Mouse (Mus musculus): Measurements from ENCODE around the gene Myl7. TPM values are rescaled to one million over a fixed set of nuclear protein-coding genes. Genes with fewer than 3 reads are reported as not detected.
"Not testable (repeated sequence)": the region's sequence is repeated elsewhere in the genome, so short reads cannot be mapped to it uniquely, and the experiment has no call there.

The Myl7 gene
- total RNA-seq, 2 experiments from 2014 or later = not detected

DNA sequence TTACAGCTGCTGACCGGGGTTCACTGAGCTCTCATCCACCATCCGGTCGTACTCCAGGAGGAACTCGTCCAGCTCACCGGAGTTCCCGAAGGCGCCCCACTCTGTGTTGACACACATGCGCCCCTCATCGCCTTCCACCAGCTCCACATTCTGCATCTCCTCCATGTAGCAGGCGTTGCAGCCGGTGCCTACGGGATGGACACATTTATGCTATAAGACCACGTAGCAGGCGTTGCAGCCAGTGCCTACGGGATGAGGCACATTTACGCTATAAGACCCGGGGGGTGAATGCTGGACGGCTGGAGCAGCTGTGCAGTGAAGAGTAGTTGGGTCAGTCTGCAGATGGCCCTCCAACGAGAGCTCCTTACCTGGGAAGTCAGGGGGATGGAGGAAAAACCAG is 5.8 kb upstream of the Myl7 start:
- no peak for DNase-seq (ENCODE audit: low spot score in 2 of 2)

DNA sequence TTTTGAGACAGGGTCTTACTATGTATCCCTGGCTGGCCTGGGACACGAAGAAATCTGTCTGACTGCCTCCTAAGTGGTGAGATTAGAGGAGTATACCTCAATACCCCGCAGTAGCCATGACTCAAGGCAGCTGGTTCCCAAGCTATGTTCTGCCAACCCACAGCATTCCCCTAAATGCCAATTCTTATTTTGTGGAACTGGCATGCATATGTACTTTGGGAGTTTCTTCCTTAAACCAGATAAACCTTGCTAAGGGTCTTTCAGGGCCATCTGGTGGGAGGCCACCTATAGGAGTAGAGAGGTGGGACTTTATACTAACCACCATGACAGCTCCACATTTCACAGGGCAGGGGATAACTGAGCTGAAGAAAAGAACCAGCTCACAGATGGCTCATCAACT is 5.3 kb upstream of the Myl7 start:
- no peak for DNase-seq (ENCODE audit: low spot score in 2 of 2)

DNA sequence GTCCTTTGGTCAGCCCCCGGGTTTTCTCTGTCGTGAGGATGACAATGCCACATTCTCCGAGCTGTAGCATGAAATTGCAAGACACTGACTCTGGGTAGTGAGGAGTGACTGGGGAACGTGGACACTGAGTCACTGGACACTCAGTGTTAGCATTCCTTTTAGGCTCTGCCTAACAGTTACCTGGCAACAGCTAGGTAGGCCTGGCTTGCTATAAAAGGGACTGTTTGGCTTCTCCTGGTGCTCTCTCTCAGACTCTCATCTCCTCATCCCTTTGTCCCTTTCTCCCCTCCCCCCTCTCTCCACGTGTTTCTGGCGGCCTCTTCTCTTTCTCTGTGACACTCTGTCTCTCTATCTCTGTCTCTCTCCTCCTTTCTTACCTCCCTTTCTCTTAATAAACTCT is 3.8 kb upstream of the Myl7 start:
- no peak for DNase-seq (ENCODE audit: low spot score in 2 of 2)

DNA sequence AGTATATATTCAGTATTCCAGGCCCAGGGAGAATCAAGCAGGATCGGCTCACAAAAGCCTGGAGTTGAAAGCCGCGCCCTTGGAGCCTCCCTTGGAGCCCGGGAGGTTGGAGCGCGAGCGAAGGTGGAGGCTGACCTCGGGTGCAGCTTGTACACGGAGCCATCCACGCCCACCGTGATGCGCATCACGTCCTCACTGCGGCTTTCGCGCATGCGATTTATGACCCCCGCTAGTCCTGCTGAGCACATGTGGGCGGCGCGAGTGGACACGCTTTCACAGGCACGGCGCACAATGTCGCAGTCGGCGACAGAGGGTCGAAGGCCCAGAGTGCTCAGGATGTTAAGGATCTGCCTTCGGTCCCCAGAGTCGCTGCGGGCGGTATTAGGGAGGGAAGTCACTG is 3.4 kb upstream of the Myl7 start:
- DNase-seq (ENCODE audit: low spot score in 2 of 2) = peak in 1 of 2 experiments; percentile 55

DNA sequence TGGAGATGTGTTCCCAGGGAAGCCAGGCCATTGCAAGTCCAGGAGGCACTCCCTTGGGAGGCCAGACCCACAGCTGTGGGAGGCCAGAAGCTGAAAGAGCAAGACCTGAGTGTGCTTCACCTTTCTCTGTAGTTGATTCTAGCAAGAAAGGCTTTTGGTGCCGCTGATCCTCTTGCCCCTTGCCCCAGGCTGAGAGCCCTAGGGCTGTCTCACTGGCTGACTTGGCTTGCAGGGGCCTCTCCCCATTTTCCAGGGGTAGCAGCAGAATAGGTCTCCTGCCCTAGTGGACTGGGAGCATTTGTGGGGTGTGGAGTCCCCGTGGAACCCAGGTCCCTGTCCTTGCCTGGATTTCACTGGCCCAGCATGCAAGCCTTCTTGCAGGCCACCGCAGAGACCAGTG is 2.7 kb upstream of the Myl7 start:
- DNase-seq (ENCODE audit: low spot score in 2 of 2) = no peak

DNA sequence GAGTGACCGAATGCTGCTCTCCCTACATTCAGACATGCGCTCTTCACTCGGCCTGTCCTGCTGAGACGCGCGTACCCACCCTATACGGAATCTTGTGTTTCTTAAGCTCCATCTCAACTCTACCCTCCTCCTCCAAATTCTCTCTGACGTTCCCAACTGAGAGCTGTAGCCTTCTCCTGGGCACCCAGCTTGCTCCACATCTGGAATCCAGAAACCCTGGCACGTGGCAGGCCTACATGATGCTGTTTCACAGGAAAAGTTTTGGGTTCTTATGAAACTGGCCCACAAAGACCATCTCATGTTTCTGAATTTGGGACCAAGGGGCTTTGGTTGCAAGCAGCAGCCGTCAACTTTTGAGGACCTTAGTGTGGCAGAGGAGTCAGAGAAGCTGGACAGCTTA is 704 bp upstream of the Myl7 start:
- no peak for DNase-seq (ENCODE audit: low spot score in 2 of 2)

DNA sequence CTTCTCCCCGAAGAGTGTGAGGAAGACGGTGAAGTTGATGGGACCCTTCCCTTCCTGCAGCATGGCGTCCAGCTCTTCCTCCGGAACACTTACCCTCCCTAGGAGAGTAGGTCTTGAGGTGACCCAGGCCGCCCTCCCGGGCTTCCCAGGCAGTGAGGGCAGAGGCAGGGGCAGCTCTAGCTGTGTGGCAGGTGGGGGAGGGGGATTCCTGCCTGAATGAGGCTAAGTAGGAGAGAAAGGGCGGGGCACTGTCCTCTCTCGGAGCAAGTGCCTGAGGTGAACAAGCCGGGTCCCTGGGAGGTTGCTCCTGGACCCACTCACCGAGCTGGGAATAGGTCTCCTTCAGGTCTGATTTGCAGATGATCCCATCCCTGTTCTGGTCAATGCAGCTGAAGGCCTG is 743 bp downstream of the Myl7 start:
- no peak for DNase-seq (ENCODE audit: low spot score in 2 of 2)

DNA sequence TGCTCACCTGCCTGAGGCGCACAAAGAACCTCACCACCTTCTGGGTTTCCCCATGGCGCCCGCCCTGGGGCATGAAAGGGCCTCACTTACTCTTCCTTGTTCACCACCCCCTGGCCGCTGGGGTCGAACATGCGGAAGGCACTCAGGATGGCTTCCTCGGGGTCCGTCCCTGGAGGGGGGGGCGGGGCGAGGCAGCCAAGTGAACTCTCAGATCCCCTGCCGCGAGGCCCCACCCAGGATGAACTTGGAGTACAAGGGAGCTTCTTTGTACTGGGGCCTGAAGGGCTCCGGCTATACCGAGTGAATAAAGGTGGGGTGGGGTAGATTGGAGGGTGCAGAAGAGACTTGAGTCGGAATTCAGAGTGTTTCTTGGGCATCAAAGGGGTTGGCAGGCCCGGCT is 1.4 kb downstream of the Myl7 start:
- DNase-seq (ENCODE audit: low spot score in 2 of 2) = no peak

DNA sequence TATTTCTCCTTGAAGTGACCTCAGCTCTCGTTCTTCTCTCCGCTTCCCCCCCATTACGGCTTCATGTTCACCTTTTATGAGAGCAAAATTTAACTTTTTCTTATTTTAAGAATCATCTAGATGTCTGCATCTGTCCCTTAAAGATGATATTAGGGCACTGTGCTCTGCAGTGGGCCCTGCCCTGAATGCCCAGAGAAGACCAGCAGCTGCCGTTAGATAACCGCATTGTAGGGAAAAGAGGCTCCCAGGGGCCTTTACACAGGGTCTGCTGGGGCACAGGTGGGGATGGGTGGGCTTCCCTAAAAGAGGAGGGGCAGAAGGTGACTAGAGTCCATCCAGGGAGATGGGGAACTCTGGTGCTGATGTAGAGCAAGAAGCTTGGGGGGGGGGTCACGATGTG is 4.8 kb downstream of the Myl7 start:
- DNase-seq (ENCODE audit: low spot score in 2 of 2) = no peak

DNA sequence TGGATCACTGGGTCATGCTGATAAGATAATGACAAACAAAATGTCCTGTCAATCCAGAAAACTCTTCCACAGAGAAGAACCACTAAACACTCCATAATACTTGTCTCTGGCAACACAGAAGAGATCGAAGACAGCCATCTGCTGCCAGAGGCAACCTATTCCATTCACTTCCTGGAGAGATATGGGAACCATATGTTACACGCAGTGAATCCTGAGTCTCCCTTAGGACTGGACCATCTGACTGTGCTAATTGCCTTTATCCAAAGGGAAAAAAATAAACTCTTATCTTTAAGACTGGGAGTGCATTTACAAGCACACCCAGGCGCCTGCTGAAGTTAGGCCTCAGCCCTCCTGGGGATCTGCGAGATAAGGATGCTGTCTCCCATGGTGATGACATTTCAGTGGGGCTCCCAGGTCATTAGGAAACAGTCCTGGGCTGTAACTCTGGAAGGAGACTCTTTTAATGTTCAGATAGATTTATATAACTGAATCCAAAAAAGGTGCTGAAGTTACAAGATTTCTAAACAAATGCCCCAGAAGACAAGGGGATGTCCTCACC is 5.7 kb downstream of the Myl7 start:
- no peak for DNase-seq (ENCODE audit: low spot score in 2 of 2)

DNA sequence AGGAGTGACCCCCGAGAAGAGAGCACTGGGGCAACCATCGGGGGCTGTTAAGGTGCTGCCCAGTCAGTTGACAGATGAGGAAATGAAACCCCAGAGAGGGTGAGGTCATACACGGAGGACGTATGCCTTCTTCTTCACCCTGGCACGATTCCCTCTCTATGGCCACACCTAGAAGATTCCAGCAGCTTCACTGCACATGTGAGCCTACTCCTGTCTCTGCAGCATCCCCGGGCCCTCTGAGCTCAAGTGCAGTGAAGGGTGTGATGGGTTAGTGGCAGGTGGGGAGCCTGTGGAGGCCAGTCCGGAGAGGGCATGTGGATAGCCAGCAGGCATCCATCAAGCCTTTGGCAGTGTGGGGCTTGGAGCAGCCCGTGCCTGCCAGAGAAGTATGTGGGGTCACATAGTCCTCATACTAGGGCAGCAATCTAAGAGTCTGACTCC is 6.4 kb downstream of the Myl7 start:
- peak in 1 of 2 experiments; percentile 54 for DNase-seq (ENCODE audit: low spot score in 2 of 2)

DNA sequence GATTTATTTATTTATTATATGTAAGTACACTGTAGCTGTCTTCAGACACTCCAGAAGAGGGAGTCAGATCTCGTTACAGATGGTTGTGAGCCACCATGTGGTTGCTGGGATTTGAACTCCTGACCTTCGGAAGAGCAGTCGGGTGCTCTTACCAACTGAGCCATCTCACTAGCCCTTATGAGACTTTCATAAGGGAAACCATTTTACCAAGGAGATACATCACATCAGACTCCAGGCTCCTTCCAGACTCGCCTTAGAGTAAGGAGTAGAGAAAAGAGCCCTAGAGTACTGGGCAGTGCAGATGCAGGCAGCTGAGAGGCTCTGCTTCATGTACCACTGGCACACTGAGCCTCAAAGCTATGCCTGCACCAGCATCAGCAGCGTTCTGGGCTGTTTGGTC is 10.0 kb downstream of the Myl7 start:
- not testable (repeated sequence) for DNase-seq (ENCODE audit: low spot score in 2 of 2)

DNA sequence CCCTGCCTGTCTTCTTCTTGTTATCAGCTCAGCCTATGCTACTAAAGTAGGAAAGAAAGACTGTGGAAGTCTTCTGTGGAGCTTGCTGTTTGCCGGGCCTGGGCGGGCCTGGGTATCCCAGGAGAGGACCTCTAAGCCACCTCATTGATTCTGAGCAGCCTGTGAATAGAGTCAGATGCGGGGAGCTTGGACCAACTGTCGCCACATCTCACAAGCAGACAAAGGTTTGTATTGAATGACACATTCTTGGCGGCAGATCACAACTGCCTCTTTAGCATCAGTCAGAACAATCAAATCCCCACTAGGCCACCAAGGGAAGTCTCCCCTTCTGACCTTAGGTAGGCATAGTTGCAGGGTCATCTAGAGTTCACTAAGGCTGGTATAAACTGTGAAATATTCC is 11.3 kb downstream of the Myl7 start:
- DNase-seq (ENCODE audit: low spot score in 2 of 2) = no peak

DNA sequence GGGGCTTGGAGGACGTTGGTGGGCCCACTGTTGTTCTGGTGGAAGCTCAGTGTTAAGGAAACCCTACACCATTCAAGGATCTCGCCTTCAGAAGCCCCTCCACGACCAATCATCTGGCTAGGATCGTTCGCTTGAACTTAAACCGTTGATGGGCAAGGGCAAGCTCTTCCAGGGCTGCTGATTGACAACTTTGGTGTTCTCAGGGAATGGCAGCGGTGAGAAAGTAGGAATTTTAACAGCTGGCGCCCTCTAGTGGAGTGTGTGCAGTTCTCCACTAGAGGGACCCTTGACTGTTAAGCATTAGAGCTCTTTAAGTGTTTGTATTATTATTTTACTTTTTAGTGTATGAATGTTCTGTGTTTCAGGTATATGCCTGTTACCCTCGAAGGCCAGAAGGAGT is 12.4 kb downstream of the Myl7 start:
- DNase-seq (ENCODE audit: low spot score in 2 of 2) = peak in 1 of 2 experiments; percentile 66

DNA sequence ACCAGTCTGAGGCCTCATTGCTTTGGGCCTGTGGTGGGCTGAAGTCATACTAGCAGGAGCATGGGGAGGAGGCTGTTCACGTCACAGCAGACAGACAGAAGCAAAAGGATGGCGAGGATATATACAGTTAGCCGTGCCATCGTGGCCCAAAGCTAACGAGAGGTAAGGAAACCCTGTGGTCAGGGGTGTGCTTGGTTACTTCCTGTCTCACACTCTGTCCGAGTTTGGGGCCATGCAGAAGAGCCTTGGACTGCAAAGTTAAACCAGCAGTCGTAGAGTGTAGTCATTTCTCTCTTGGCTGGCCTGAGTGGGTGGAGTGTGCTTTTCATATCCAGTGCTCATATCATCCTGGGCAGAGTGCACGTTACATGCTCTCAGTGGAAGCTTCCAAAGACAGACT is 16.1 kb downstream of the Myl7 start:
- DNase-seq (ENCODE audit: low spot score in 2 of 2) = no peak

DNA sequence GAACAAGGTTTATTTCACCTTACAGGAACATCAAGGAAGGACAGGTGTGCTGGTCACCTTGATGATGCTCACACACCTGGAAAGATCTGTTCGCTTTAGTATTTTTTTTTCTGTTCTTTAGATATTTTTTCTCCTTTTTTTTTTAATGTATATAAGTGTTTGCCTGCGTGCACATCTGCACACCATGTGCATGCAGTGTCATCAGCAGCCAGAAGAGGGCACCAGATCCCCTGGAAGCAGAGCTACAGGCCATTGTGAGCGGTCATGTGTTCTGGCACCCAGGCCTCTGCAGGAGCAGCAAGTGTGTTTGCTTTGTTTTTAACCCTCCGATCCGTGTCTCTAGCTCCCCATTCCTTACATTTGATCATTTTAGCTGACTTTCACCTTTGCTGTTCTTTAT is 18.7 kb downstream of the Myl7 start:
- peak in 1 of 2 experiments; percentile 60 for DNase-seq (ENCODE audit: low spot score in 2 of 2)

DNA sequence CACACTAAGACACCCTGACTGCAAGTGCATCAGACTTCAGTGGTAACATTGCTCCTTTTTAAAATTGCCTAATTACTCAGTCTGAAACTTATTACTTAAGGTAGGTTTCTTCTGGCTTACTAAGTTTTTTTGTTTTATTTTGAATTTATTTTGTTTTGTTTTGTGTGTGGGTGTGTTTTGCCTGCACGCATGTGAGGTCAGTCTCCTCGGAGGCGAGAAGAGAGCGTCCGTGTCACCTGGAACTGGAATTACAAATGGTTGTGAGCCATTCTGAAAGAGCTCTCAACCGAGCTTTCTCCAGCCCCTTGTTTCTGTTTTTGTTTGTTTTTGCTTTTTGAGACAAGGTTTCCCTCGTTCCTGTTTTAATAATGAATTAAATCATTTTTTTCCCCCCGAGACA is 19.9 kb downstream of the Myl7 start:
- no peak for DNase-seq (ENCODE audit: low spot score in 2 of 2)

DNA sequence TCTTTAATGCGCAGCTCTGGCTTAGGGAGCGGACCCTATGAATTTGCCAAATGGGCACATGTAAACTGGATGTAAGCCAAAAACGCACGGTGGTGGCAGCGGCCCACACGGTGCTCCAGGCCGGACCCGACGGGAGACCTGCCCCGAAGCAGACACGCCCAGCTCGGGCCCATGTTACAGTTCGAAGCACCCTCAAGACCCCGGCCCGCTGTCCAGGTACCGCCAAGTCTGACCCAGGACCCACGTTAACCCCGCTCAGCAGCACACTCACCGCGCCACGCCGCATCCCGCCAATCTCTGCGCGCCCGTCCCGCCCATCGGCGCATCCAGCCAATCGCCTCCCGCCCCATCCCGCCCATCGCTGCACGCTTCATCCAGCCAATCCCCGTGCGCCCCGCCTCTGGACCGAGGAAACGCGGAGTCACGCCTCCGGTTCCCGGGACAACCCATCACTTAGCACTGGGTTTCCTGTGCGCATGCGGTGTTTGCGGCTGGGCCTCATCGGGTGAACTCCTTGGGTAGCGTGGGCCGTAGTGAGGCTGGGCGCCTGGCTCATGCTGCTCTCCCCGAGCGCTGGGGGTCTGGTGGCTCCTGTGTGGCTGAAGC is 20.6 kb downstream of the Myl7 start, which contains the start of gene Pold2:
Pold2 (minus strand) TSS at position 372 of the 606 bp plus-strand sequence.
- peak; percentile 95 to 98 for DNase-seq (ENCODE audit: low spot score in 2 of 2)

DNA sequence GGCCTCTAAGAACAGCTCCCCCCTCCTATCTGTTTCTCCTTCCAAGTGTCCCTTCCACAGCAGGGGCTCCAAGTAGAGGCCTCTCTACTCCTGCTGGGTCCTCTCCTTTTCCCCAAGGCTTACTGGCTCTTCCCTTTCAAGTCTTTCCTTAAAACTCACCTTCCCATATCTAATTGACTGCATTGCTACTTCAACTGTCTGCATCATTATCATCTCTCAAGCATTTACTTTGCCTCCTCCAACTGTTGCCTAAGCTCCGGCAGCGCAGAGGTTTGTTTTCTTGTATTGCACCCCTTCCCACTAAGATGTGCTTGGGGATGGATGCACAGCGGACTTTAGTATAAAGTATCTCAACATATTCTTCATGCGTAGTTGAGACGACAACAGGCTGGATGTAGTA is 21.2 kb downstream of the Myl7 start:
- no peak for DNase-seq (ENCODE audit: low spot score in 2 of 2)

DNA sequence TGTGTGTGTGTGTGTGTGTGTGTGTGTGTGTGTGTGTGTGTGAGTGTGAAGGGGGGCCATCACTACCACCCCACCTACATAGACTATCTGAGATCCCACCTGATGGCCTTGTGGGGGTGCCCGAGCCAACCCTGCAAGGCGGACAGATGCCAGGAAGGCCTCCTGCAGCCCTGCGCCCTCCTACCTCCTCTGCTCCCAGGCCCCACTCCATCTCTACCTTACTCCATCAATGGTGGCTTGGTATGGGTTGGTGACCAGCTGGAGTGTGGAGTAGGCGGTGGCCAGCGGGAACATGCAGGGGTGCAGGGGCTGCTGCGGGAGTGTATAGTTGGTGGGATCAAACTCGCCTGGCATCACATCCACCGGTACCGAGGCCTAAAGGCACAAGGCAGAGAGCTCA is 25.4 kb downstream of the Myl7 start:
- no peak for DNase-seq (ENCODE audit: low spot score in 2 of 2)

DNA sequence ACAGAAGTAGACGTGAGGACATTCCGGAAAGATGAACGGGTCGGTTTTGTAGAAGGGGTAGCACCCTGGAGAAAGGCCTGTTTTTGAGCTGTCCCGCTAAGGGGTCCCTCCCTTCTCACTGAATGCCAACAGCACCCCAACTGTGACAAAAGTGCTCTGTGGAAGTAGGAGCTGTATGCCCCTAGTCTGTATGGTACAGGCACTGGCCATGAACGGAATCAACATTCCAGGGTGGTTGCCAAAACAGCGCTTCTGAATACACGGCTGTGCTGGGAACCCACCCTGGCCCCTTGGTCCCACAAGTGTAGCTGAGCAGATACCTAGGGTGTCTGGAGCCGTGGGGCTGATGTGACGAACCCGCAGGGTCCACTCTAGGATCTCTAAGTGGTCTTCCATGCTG is 25.9 kb downstream of the Myl7 start:
- no peak for DNase-seq (ENCODE audit: low spot score in 2 of 2)

DNA sequence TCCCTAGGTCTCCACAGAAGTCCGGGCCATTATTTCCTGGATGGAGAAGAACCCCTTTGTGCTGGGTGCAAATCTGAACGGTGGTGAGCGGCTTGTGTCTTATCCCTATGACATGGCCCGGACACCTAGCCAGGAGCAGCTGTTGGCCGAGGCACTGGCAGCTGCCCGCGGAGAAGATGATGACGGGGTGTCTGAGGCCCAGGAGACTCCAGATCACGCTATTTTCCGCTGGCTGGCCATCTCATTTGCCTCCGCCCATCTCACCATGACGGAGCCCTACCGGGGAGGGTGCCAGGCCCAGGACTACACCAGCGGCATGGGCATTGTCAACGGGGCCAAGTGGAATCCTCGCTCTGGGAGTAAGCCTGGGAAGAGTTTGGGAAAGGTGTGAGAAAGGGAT is 28.5 kb downstream of the Myl7 start:
- no peak for DNase-seq (ENCODE audit: low spot score in 2 of 2)

DNA sequence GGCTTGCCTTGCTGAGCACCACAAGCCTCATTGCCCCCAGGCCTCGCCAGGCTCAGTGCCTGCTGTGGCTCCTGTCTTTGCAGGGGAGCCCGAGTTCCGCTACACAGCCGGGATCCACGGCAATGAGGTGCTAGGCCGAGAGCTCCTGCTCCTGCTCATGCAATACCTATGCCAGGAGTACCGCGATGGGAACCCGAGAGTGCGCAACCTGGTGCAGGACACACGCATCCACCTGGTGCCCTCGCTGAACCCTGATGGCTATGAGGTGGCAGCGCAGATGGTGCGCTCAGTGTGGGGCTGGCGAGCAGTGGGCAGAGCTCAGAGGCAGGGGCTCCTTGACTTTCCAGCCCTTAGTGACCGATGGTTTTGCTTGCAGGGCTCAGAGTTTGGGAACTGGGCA is 29.3 kb downstream of the Myl7 start:
- DNase-seq (ENCODE audit: low spot score in 2 of 2) = no peak

Data from gastrocnemius, postnatal 4 days (tissue).